Mouse (Mus musculus) CH12.LX (cell line): Measurements from ENCODE around the gene Arhgef33. TPM values are rescaled to one million over a fixed set of nuclear protein-coding genes. Genes with fewer than 3 reads are reported as not detected.

Source experiments
- DNase-seq: peaks from one replicate; pipeline ENCODE4 v3.0.0-alpha.2; 2013; ENCODE audit errors: extremely low read depth
- H3K27ac ChIP-seq: 2 replicates; pipeline ENCODE4 v1.5.1; 2012; ENCODE audit warnings: low read depth, mild to moderate bottlenecking, control low read depth, moderate library complexity; ENCODE audit not compliant: insufficient read depth
- H3K27me3 ChIP-seq: replicated peaks from 2 replicates; pipeline ENCODE3; 2012; ENCODE audit warnings: inconsistent platforms
- H3K36me3 ChIP-seq, 2 experiments: replicated peaks in 1 of 2; 2 replicates each; pipeline versions ENCODE3 to v1.6.1; 2012; ENCODE audit warnings: inconsistent platforms in 1 of 2, low read length in 1 of 2, mild to moderate bottlenecking in 1 of 2, mixed read lengths in 1 of 2, moderate library complexity in 1 of 2; ENCODE audit not compliant: control insufficient read depth in 1 of 2, insufficient read depth in 1 of 2
- H3K4me1 ChIP-seq, 2 experiments: 2 replicates each; pipeline ENCODE4 v1.6.1; 2012; ENCODE audit warnings: inconsistent platforms in 1 of 2, moderate library complexity in 1 of 2; ENCODE audit not compliant: insufficient read depth in 2 of 2, control insufficient read depth in 1 of 2
- H3K4me2 ChIP-seq: 2 replicates; pipeline ENCODE4 v1.6.1; 2012; ENCODE audit warnings: low read depth, mild to moderate bottlenecking, control low read depth; ENCODE audit not compliant: poor library complexity, insufficient read depth, severe bottlenecking
- H3K4me3 ChIP-seq, 3 experiments: fragments of 150-350 bp in 1 of 3; sonication (generic) in 1 of 3; replicated peaks in 1 of 3; 2 replicates each; pipeline versions ENCODE3 to v1.5.1; 2011 to 2012; ENCODE audit warnings: low read depth in 2 of 3, low read length in 2 of 3, mild to moderate bottlenecking in 2 of 3, moderate library complexity in 2 of 3, control low read depth in 1 of 3, improper control_type of control experiment in 1 of 3, inconsistent platforms in 1 of 3, mixed read lengths in 1 of 3; ENCODE audit not compliant: poor library complexity in 1 of 3
- H3K79me2 ChIP-seq: replicated peaks from 2 replicates; pipeline ENCODE4 v1.6.1; 2012; ENCODE audit warnings: mild to moderate bottlenecking, moderate library complexity; ENCODE audit not compliant: control insufficient read depth, poor library complexity, insufficient read depth, severe bottlenecking; ENCODE audit errors: extremely low read depth
- H3K9ac ChIP-seq: 2 replicates; pipeline ENCODE4 v1.6.1; 2012; ENCODE audit warnings: low read depth, mild to moderate bottlenecking, control low read depth, moderate library complexity; ENCODE audit not compliant: insufficient read depth
- H3K9me3 ChIP-seq: replicated peaks from 2 replicates; pipeline ENCODE3; 2012; ENCODE audit warnings: low read length, inconsistent platforms, mixed read lengths
- BHLHE40 ChIP-seq: IDR thresholded peaks from 2 replicates; pipeline ENCODE4 v1.6.1; 2011; ENCODE audit warnings: mild to moderate bottlenecking, low read depth, low read length, improper control_type of control experiment
- CHD1 ChIP-seq: IDR thresholded peaks from 2 replicates; pipeline ENCODE4 v1.6.1; 2012; ENCODE audit warnings: low read depth, low read length, improper control_type of control experiment, inconsistent platforms
- E2F4 ChIP-seq: IDR thresholded peaks from 2 replicates; pipeline ENCODE4 v1.6.1; 2011; ENCODE audit warnings: low read depth, low read length, improper control_type of control experiment; ENCODE audit not compliant: insufficient replicate concordance
- ELF1 ChIP-seq: IDR thresholded peaks from 2 replicates; pipeline ENCODE4 v1.6.1; 2014; ENCODE audit warnings: low read depth, mild to moderate bottlenecking, inconsistent platforms, low read length, improper control_type of control experiment
- EP300 ChIP-seq: IDR thresholded peaks from 2 replicates; pipeline ENCODE4 v1.6.1; 2011; ENCODE audit warnings: low read length, improper control_type of control experiment
- ETS1 ChIP-seq: conservative IDR thresholded peaks from 2 replicates; pipeline ENCODE4 v1.6.1; 2012; ENCODE audit warnings: low read depth, mild to moderate bottlenecking, inconsistent platforms, low read length, improper control_type of control experiment, moderate library complexity
- GABPA ChIP-seq: IDR thresholded peaks from 2 replicates; pipeline ENCODE4 v1.6.1; 2012; ENCODE audit warnings: low read depth, low read length, improper control_type of control experiment, inconsistent platforms; ENCODE audit not compliant: insufficient replicate concordance
- HCFC1 ChIP-seq: IDR thresholded peaks from 2 replicates; pipeline ENCODE4 v1.6.1; 2012; ENCODE audit warnings: low read depth, mild to moderate bottlenecking, inconsistent platforms, low read length, improper control_type of control experiment
- IRF4 ChIP-seq: IDR thresholded peaks from 2 replicates; pipeline ENCODE4 v1.6.1; 2014; ENCODE audit warnings: low read depth, mild to moderate bottlenecking, inconsistent platforms, low read length, improper control_type of control experiment
- JUN ChIP-seq: IDR thresholded peaks from 2 replicates; pipeline ENCODE4 v1.6.1; 2011; ENCODE audit warnings: low read depth, mild to moderate bottlenecking, low read length, improper control_type of control experiment, moderate library complexity; ENCODE audit not compliant: insufficient read depth
- JUND ChIP-seq: conservative IDR thresholded peaks from 2 replicates; pipeline ENCODE4 v1.6.1; 2011; ENCODE audit warnings: low read depth, low read length, improper control_type of control experiment
- KAT2A ChIP-seq: IDR thresholded peaks from 2 replicates; pipeline ENCODE4 v1.6.1; 2012; ENCODE audit warnings: low read length, improper control_type of control experiment, inconsistent platforms; ENCODE audit not compliant: insufficient replicate concordance
- MAFK ChIP-seq: IDR thresholded peaks from 2 replicates; pipeline ENCODE4 v1.6.1; 2011; ENCODE audit warnings: low read length, improper control_type of control experiment; ENCODE audit not compliant: insufficient replicate concordance
- MAX ChIP-seq: IDR thresholded peaks from 2 replicates; pipeline ENCODE4 v1.6.1; 2011; ENCODE audit warnings: low read length, improper control_type of control experiment
- MXI1 ChIP-seq: IDR thresholded peaks from 2 replicates; pipeline ENCODE4 v1.6.1; 2011; ENCODE audit warnings: mild to moderate bottlenecking, low read depth, low read length, improper control_type of control experiment
- MYC ChIP-seq: IDR thresholded peaks from 2 replicates; pipeline ENCODE4 v1.6.1; 2011; ENCODE audit warnings: low read depth, mild to moderate bottlenecking, improper control_type of control experiment, low read length
- NRF1 ChIP-seq: IDR thresholded peaks from 2 replicates; pipeline ENCODE4 v1.6.1; 2014; ENCODE audit warnings: low read depth, mild to moderate bottlenecking, inconsistent platforms, low read length, improper control_type of control experiment, moderate library complexity
- PAX5 ChIP-seq: IDR thresholded peaks from 2 replicates; pipeline ENCODE4 v1.6.1; 2012; ENCODE audit warnings: low read length, inconsistent platforms, mixed read lengths
- RAD21 ChIP-seq: IDR thresholded peaks from 2 replicates; pipeline ENCODE4 v1.6.1; 2011; ENCODE audit warnings: low read depth, mild to moderate bottlenecking, low read length, improper control_type of control experiment, moderate library complexity
- TBP ChIP-seq: conservative IDR thresholded peaks from 2 replicates; pipeline ENCODE4 v1.6.1; 2011; ENCODE audit warnings: low read depth, low read length, improper control_type of control experiment
- USF2 ChIP-seq: conservative IDR thresholded peaks from 2 replicates; pipeline ENCODE4 v1.6.1; 2011; ENCODE audit warnings: low read depth, low read length, improper control_type of control experiment
- ZC3H11A ChIP-seq: IDR thresholded peaks from 2 replicates; pipeline ENCODE4 v1.6.1; 2012; ENCODE audit warnings: low read depth, mild to moderate bottlenecking, inconsistent platforms, low read length, improper control_type of control experiment
- ZMIZ1 ChIP-seq: IDR thresholded peaks from 2 replicates; pipeline ENCODE4 v1.6.1; 2012; ENCODE audit warnings: low read depth, mild to moderate bottlenecking, inconsistent platforms, low read length, improper control_type of control experiment
- dilution Hi-C: fragments of 300-500 bp; cut with MboI; formaldehyde crosslinking; loops from 2 replicates; pipeline ENCODE4 v1.14.3; 2020; ENCODE audit warnings: low sequenced_read_pairs; ENCODE audit not compliant: extremely low pct_unique_long_range_greater_than_20kb, extremely low pct_ligation_motif_present
- in situ Hi-C: fragments of 300-500 bp; cut with MboI; formaldehyde crosslinking; loops from 3 replicates; pipeline ENCODE4 v1.14.3; 2019; ENCODE audit warnings: low sequenced_read_pairs, low pct_ligation_motif_present, low pct_unique_long_range_greater_than_20kb, mixed read lengths
- polyA plus RNA-seq: library from polyadenylated mRNA; unstranded; fragments of >175 nt; gene quantifications from 2 replicates; pipeline ENCODE4 v1.2.1, GENCODE M21; 2012; ENCODE audit warnings: low read depth; ENCODE audit not compliant: insufficient read length
- total RNA-seq, 2 experiments: library from RNA; depleted of rRNA; stranded (reverse); fragments of 300-350 nt in 1 of 2; fragments of >200 nt in 1 of 2; gene quantifications; 2 replicates each; pipeline ENCODE4 v1.2.3; 2012 to 2014

Arhgef33 gene
- total and polyA plus RNA-seq, 3 experiments: 0.55 TPM; not detected in 2

DNA sequence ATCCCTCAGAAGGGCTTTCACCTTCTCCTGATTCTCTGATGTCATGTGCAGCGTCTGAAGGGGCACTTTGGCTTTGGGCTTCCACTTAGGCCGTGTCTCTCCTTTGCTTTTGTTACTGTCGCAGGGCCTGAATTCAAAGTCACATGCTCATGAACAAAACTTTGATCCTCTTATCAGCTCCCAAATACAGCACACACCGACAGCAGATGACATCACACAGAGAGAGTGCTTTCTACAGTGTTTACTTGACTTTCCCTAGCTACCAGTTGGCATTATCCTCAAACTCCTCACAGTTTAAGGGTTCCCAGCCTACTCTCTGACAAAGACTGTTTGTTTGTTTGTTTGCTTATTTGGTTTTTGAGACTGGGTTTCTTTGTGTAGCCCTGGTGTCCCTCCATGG lies 29.0 kb upstream of the Arhgef33 start:
- TF ChIP-seq E2F4 (no peak), BHLHE40 (no peak), ELF1 (no peak), USF2 (no peak), KAT2A (no peak), JUND (no peak), MYC (no peak), JUN (no peak)
- in situ Hi-C loops (loop anchor here (25.0 kb wide), 1 partner anchor 284 kb away; no protein-coding TSS in a partner anchor), dilution Hi-C loops (no loop called here)

DNA sequence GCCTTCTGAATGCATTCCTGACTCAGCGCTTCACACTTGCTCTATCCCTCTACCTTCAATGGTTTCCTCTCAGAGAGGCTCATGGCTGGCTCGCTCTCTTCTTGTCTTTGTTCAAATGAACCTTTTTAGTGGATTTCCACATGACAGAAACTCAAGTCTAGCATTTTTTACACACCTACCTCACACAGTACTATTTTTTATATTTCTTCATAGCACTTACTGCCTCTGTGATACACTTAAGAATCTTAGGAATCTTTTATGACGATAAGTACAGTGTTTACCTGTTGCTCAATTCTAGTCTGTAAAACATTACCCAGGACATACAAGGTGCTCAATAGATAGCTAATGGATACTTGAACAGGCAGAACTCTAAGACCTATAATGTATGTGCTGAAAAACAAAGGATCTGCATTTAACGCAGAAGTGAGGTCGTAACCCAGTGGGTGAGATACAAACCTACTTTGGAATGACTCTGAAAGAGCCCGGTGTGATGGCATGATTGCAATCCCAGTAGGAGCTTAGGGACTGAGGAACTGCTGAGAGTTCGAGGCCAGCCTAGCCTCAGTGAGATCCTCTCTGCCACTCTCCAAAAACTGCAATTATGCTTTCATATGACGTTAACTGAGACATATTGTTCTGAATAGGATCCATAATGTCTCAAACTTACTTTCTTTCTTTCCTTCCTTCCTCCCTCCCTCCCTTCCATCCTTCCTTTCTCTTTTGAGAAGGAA lies 27.7 kb upstream of the Arhgef33 start:
- Histone ChIP-seq H3K4me1 (peaks cover 0 to 20% of the 10 kb centered on the region in 2 experiments; a peak in 2 of 4 replicates), H3K79me2 (peaks cover 18% of the 10 kb centered on the region), H3K9me3 (no peaks in the 10 kb centered on the region), H3K4me2 (no peak overlapping the region), H3K36me3 (peaks cover 52 to 83% of the 10 kb centered on the region in 2 experiments), H3K9ac (no peak overlapping the region), H3K27me3 (no peaks in the 10 kb centered on the region), H3K27ac (no peak overlapping the region), H3K4me3 (no peak overlapping the region)
- dilution Hi-C loops (no loop called here), in situ Hi-C loops (loop anchor here (25.0 kb wide), 1 partner anchor 283 kb away; no protein-coding TSS in a partner anchor)
- TF ChIP-seq IRF4 (no peak), RAD21 (no peak), MYC (no peak), JUND (no peak), EP300 (no peak), GABPA (no peak), ELF1 (no peak), USF2 (no peak), ZMIZ1 (no peak), HCFC1 (no peak), NRF1 (no peak), TBP (no peak), MXI1 (no peak), MAFK (no peak), ZC3H11A (no peak), ETS1 (no peak), CHD1 (no peak), MAX (no peak), PAX5 (no peak)
- no peak for DNase-seq

More for the DNA sequence above, 29.0 kb upstream of the Arhgef33 start:
- H3K9me3 ChIP-seq: no peaks in the 10 kb centered on the region
- H3K9ac ChIP-seq: no peak overlapping the region
- DNase-seq: no peak
- H3K4me2 ChIP-seq: no peak overlapping the region
- peaks cover 0 to 8% of the 10 kb centered on the region in 2 experiments; a peak in 1 of 4 replicates for H3K4me1 ChIP-seq
- H3K4me3 ChIP-seq: no peak overlapping the region
- no peak overlapping the region for H3K27ac ChIP-seq
- peaks cover 60 to 85% of the 10 kb centered on the region in 2 experiments for H3K36me3 ChIP-seq
- peaks cover 13% of the 10 kb centered on the region; the same call in 1 of the 2 replicates for H3K79me2 ChIP-seq
- H3K27me3 ChIP-seq: no peaks in the 10 kb centered on the region
